Mouse (Mus musculus): Measurements from ENCODE around the gene Rps6kb2. TPM values are rescaled to one million over a fixed set of nuclear protein-coding genes. Genes with fewer than 3 reads are reported as not detected.
A peak's percentile ranks its signal among the peaks of the same experiment; 100 is the strongest.

Rps6kb2 gene
- polyA plus RNA-seq, 1 experiment from 2014 or later = 22.1 TPM

DNA sequence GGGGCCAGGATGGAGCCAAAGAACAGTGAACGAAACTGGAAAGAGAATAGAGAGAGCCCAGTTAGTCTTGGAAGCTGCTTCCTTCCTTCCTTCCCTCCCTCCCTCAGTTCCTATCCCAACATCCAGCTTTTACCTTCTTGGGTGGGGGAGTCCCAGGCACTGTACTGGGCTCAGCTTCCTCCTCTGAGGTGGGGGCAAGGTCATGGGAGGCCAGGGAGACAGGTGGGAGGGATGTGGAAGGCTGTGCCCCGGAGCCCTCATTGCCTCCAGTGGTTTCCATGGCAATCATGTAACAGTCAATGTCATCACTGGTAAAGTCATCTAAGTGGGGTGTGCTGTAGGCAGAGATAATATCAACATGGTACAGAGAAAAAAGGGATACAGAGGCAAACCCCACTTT lies 32.9 kb upstream of the Rps6kb2 start:
- Histone ChIP-seq H3K36me3 (replicated peaks; ENCODE audit: insufficient read depth, low read length) (peaks cover 53% of the 10 kb centered on the region), H3K9me3 (ENCODE audit: low read length) (no peaks in the 10 kb centered on the region), H3K4me1 (ENCODE audit: insufficient read depth) (peaks cover 46% of the 10 kb centered on the region), H3K27ac (ENCODE audit: low read depth) (no peak overlapping the region), H3K9ac (replicated peaks) (no peak overlapping the region), H3K27me3 (ENCODE audit: insufficient read depth, low read length) (no peaks in the 10 kb centered on the region), H3K4me3 (ENCODE audit: low read depth, low read length) (no peak overlapping the region), H3K4me2 (ENCODE audit: low read depth, low read length) (no peak overlapping the region)
- no peak for DNase-seq
- ATAC-seq = no peak
- WGBS (ENCODE audit: insufficient replicate concordance) = 50% methylated on average over 2 of the region's 2 CpGs
- TF ChIP-seq CTCF (IDR thresholded peaks at IDR 0.05; ENCODE audit: low read depth) (no peak), EP300 (IDR thresholded peaks at IDR 0.05; ENCODE audit: low read depth) (no peak)

GRCm38 (mm10) chr19:4194776-4195650 lies 31.9 kb upstream of the Rps6kb2 start:
- TF ChIP-seq EP300 (IDR thresholded peaks at IDR 0.05; ENCODE audit: low read depth) (no peak), CTCF (IDR thresholded peaks at IDR 0.05; ENCODE audit: low read depth) (no peak)
- Histone ChIP-seq H3K9ac (replicated peaks) (no peak overlapping the region), H3K9me3 (ENCODE audit: low read length) (no peaks in the 10 kb centered on the region), H3K27ac (ENCODE audit: low read depth) (no peak overlapping the region), H3K36me3 (replicated peaks; ENCODE audit: insufficient read depth, low read length) (peaks cover 53% of the 10 kb centered on the region), H3K27me3 (ENCODE audit: insufficient read depth, low read length) (no peaks in the 10 kb centered on the region), H3K4me2 (ENCODE audit: low read depth, low read length) (no peak overlapping the region), H3K4me3 (ENCODE audit: low read depth, low read length) (no peak overlapping the region), H3K4me1 (ENCODE audit: insufficient read depth) (peaks cover 43% of the 10 kb centered on the region)
- ATAC-seq (no peak), DNase-seq (no peak)
- 76% methylated on average over 12 of the region's 12 CpGs for WGBS (ENCODE audit: insufficient replicate concordance)

GRCm38 (mm10) chr19:4194021-4194724 lies 31.0 kb upstream of the Rps6kb2 start:
- ATAC-seq = no peak
- WGBS (ENCODE audit: insufficient replicate concordance) = 73% methylated on average over 8 of the region's 8 CpGs
- no peaks in the 10 kb centered on the region for H3K27me3 ChIP-seq (ENCODE audit: insufficient read depth, low read length)
- no peak for TF ChIP-seq CTCF (IDR thresholded peaks at IDR 0.05; ENCODE audit: low read depth)
- TF ChIP-seq EP300 (IDR thresholded peaks at IDR 0.05; ENCODE audit: low read depth) = no peak
- no peaks in the 10 kb centered on the region for H3K9me3 ChIP-seq (ENCODE audit: low read length)
- no peak overlapping the region for H3K27ac ChIP-seq (ENCODE audit: low read depth)
- no peak overlapping the region for H3K4me2 ChIP-seq (ENCODE audit: low read depth, low read length)
- H3K36me3 ChIP-seq (replicated peaks; ENCODE audit: insufficient read depth, low read length) = peaks cover 50% of the 10 kb centered on the region
- DNase-seq = no peak
- no peak overlapping the region for H3K4me3 ChIP-seq (ENCODE audit: low read depth, low read length)
- no peak overlapping the region for H3K9ac ChIP-seq (replicated peaks)
- H3K4me1 ChIP-seq (ENCODE audit: insufficient read depth) = peaks cover 42% of the 10 kb centered on the region

DNA sequence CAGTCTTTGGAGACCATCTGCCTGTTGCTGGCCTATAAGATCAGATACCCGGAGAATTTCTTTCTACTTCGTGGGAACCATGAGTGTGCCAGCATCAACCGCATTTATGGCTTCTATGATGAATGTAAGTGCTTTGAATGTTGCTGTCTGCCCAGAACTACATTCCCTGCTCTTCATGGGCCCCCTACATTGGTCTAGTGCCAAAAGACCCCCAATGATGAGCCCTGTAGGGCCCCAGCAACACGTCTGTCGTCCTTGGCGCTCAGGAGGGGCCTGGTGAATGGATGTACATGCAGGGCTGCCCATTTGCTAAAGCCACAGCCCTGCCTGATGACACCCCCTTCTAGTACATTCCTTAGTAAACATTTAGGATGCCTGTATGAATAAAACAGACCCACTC lies 30.0 kb upstream of the Rps6kb2 start:
- peak overlapping the region; percentile 85 for H3K4me2 ChIP-seq (ENCODE audit: low read depth, low read length)
- 57% methylated on average over 6 of the region's 6 CpGs for WGBS (ENCODE audit: insufficient replicate concordance)
- H3K4me1 ChIP-seq (ENCODE audit: insufficient read depth) = peaks cover 42% of the 10 kb centered on the region
- ATAC-seq (no peak), DNase-seq (no peak)
- peaks cover 43% of the 10 kb centered on the region for H3K36me3 ChIP-seq (replicated peaks; ENCODE audit: insufficient read depth, low read length)
- TF ChIP-seq CTCF (IDR thresholded peaks at IDR 0.05; ENCODE audit: low read depth) (no peak), EP300 (IDR thresholded peaks at IDR 0.05; ENCODE audit: low read depth) (no peak)
- no peaks in the 10 kb centered on the region for H3K27me3 ChIP-seq (ENCODE audit: insufficient read depth, low read length)
- H3K9me3 ChIP-seq (ENCODE audit: low read length) = no peaks in the 10 kb centered on the region
- peak overlapping the region; percentile 88 for H3K4me3 ChIP-seq (ENCODE audit: low read depth, low read length)
- peak overlapping the region; percentile 93 for H3K9ac ChIP-seq (replicated peaks)
- peak overlapping the region; percentile 89; the same call in 1 of the 2 replicates for H3K27ac ChIP-seq (ENCODE audit: low read depth)

GRCm38 (mm10) chr19:4192251-4192985 lies 29.3 kb upstream of the Rps6kb2 start:
- H3K27ac ChIP-seq (ENCODE audit: low read depth) = peak overlapping the region; percentile 89
- no peaks in the 10 kb centered on the region for H3K27me3 ChIP-seq (ENCODE audit: insufficient read depth, low read length)
- peak overlapping the region; percentile 85 for H3K4me2 ChIP-seq (ENCODE audit: low read depth, low read length)
- peaks cover 37% of the 10 kb centered on the region for H3K4me1 ChIP-seq (ENCODE audit: insufficient read depth)
- DNase-seq (no peak), ATAC-seq (peak; percentile 53)
- peaks cover 42% of the 10 kb centered on the region for H3K36me3 ChIP-seq (replicated peaks; ENCODE audit: insufficient read depth, low read length)
- no peaks in the 10 kb centered on the region for H3K9me3 ChIP-seq (ENCODE audit: low read length)
- H3K4me3 ChIP-seq (ENCODE audit: low read depth, low read length) = peak overlapping the region; percentile 88
- no peak for TF ChIP-seq CTCF (IDR thresholded peaks at IDR 0.05; ENCODE audit: low read depth)
- peak overlapping the region; percentile 93 for H3K9ac ChIP-seq (replicated peaks)
- WGBS (ENCODE audit: insufficient replicate concordance) = 1% methylated on average over 35 of the region's 52 CpGs

All from liver, postnatal 0 days (tissue).